Mouse (Mus musculus) olfactory bulb, adult 2 months (tissue): ENCODE data around the gene Megf11. TPM values are rescaled to one million over a fixed set of nuclear protein-coding genes. Genes with fewer than 3 reads are reported as not detected.

ENCODE experiments used
- H3K27ac ChIP-seq: fragments of 200-500 bp; 2 replicates; pipeline ENCODE4 v1.5.1; 2012; ENCODE audit warnings: low read depth, low read length; ENCODE audit not compliant: insufficient read depth
- H3K4me1 ChIP-seq: fragments of 200-500 bp; 2 replicates; pipeline ENCODE4 v1.6.1; 2012; ENCODE audit warnings: low read length; ENCODE audit not compliant: control insufficient read depth, insufficient read depth
- H3K4me3 ChIP-seq: fragments of 200-500 bp; 2 replicates; pipeline ENCODE4 v1.5.1; 2012; ENCODE audit warnings: mild to moderate bottlenecking, low read depth, low read length, moderate library complexity; ENCODE audit not compliant: insufficient read depth
- CTCF ChIP-seq: fragments of 200-500 bp; IDR thresholded peaks from 2 replicates; pipeline ENCODE4 v1.5.1; 2012; ENCODE audit warnings: low read depth, mild to moderate bottlenecking, low read length, moderate library complexity; ENCODE audit not compliant: insufficient read depth
- POLR2A ChIP-seq: fragments of 200-500 bp; IDR thresholded peaks from 2 replicates; pipeline ENCODE4 v1.6.1; 2012; ENCODE audit warnings: mild to moderate bottlenecking, low read depth, low read length, moderate library complexity; ENCODE audit not compliant: insufficient read depth
- WGBS: fragments of 180-500 bp; shearing (Covaris S2); methylation state at CpG from one replicate; pipeline ENCODE4 v1.1.7; 2018; 5-methylcytosine and 5-hydroxymethylcytosine counted together
- polyA plus RNA-seq: library from polyadenylated mRNA; stranded (reverse); fragments of >200 nt; gene quantifications from 2 replicates; pipeline ENCODE4 v1.2.4, GENCODE M21; 2012; ENCODE audit warnings: low replicate concordance; ENCODE audit not compliant: missing spikeins, insufficient read depth, insufficient read length

The Megf11 gene
- polyA plus RNA-seq, 1 experiment, result not detected

GRCm38 (mm10) chr9:64501211-64501610 lies 115.8 kb downstream of the Megf11 start:
- H3K4me3 ChIP-seq, result no peak overlapping the region
- 87% methylated on average over 8 of the region's 8 CpGs for WGBS
- H3K4me1 ChIP-seq, result peaks cover 10% of the 10 kb centered on the region; the same call in 1 of the 2 replicates
- TF ChIP-seq CTCF (no peak), POLR2A (no peak)
- no peak overlapping the region for H3K27ac ChIP-seq

GRCm38 (mm10) chr9:64503996-64504395 lies 118.6 kb downstream of the Megf11 start:
- Histone ChIP-seq H3K4me3 (no peak overlapping the region), H3K27ac (no peak overlapping the region), H3K4me1 (peaks cover 6% of the 10 kb centered on the region; the same call in 1 of the 2 replicates)
- TF ChIP-seq CTCF (no peak), POLR2A (no peak)
- 56% methylated on average over 1 of the region's 1 CpGs for WGBS

GRCm38 (mm10) chr9:64504456-64504855 lies 119.0 kb downstream of the Megf11 start:
- TF ChIP-seq CTCF (no peak), POLR2A (no peak)
- Histone ChIP-seq H3K4me3 (no peak overlapping the region), H3K27ac (no peak overlapping the region), H3K4me1 (peaks cover 6% of the 10 kb centered on the region; the same call in 1 of the 2 replicates)
- WGBS, result 79% methylated on average over 3 of the region's 3 CpGs

- H3K27ac ChIP-seq, result no peak overlapping the region
- H3K4me3 ChIP-seq, result no peak overlapping the region
- WGBS, result 90% methylated on average over 8 of the region's 8 CpGs
- peaks cover 6% of the 10 kb centered on the region; the same call in 1 of the 2 replicates for H3K4me1 ChIP-seq
- TF ChIP-seq POLR2A (no peak), CTCF (no peak)
These were observed 119.5 kb downstream of the Megf11 start for GRCm38 (mm10) chr9:64504921-64505320.

- Histone ChIP-seq H3K27ac (no peak overlapping the region), H3K4me1 (peaks cover 6% of the 10 kb centered on the region; the same call in 1 of the 2 replicates), H3K4me3 (no peak overlapping the region)
- TF ChIP-seq POLR2A (no peak), CTCF (no peak)
- WGBS, result 67% methylated on average over 11 of the region's 11 CpGs
These were observed 121.2 kb downstream of the Megf11 start for GRCm38 (mm10) chr9:64506440-64507206.

- Histone ChIP-seq H3K4me3 (no peak overlapping the region), H3K4me1 (peaks cover 6% of the 10 kb centered on the region; the same call in 1 of the 2 replicates), H3K27ac (no peak overlapping the region)
- no peak for TF ChIP-seq CTCF
- no peak for TF ChIP-seq POLR2A
- 77% methylated on average over 6 of the region's 6 CpGs for WGBS
These were observed 121.7 kb downstream of the Megf11 start for GRCm38 (mm10) chr9:64507207-64507517.

GRCm38 (mm10) chr9:64507995-64508394 lies 122.6 kb downstream of the Megf11 start:
- Histone ChIP-seq H3K4me1 (peaks cover 6% of the 10 kb centered on the region; the same call in 1 of the 2 replicates), H3K4me3 (no peak overlapping the region), H3K27ac (no peak overlapping the region)
- WGBS, result 56% methylated on average over 7 of the region's 7 CpGs
- no peak for TF ChIP-seq CTCF

GRCm38 (mm10) chr9:64514826-64515225 lies 129.4 kb downstream of the Megf11 start:
- no peak overlapping the region for H3K27ac ChIP-seq
- WGBS, result 39% methylated on average over 6 of the region's 6 CpGs
- no peak overlapping the region for H3K4me3 ChIP-seq
- H3K4me1 ChIP-seq, result no peaks in the 10 kb centered on the region; the same call in 1 of the 2 replicates
- TF ChIP-seq POLR2A (no peak), CTCF (no peak)

GRCm38 (mm10) chr9:64519921-64520746 lies 134.7 kb downstream of the Megf11 start:
- Histone ChIP-seq H3K4me1 (no peaks in the 10 kb centered on the region), H3K4me3 (no peak overlapping the region), H3K27ac (no peak overlapping the region)
- TF ChIP-seq POLR2A, result no peak
- WGBS, result 80% methylated on average over 12 of the region's 12 CpGs
